Mouse (Mus musculus): ENCODE measurements around the gene Lrrc58. TPM values are rescaled to one million over a fixed set of nuclear protein-coding genes. Genes with fewer than 3 reads are reported as not detected.

Gene Lrrc58
- total and polyA plus RNA-seq, 3 experiments: 11.0 to 29.6 (median 24.8) TPM

- peaks cover 2 to 3% of the 10 kb centered on the region in 2 experiments; a peak in 3 of 4 replicates for H3K27me3 ChIP-seq (ENCODE audit: control insufficient read depth in 1 of 2, insufficient read depth in 2 of 2, low read length in 2 of 2)
- TF ChIP-seq CHD1 (IDR thresholded peaks at IDR 0.05; ENCODE audit: low read depth, low read length) (no peak), EP300 (IDR thresholded peaks at IDR 0.05; ENCODE audit: low read depth in 1 of 2, low read length in 2 of 2) (no peak)
- H3K9ac ChIP-seq (ENCODE audit: control insufficient read depth, low read depth, low read length, poor library complexity, severe bottlenecking): no peak within 1 kb of the TSS
- H3K79me2 ChIP-seq (ENCODE audit: control insufficient read depth, insufficient read depth, low read length, poor library complexity): no peaks in the 10 kb centered on the region
- H3K4me3 ChIP-seq (ENCODE audit: control insufficient read depth in 1 of 2, insufficient read depth in 1 of 2, low read depth in 2 of 2, low read length in 2 of 2): no peak within 1 kb of the TSS
- 0 out of 4 replicates have a peak, but pooled peaks cover 0 to 2% of the 10 kb centered on the region in 2 experiments for H3K4me1 ChIP-seq (ENCODE audit: control insufficient read depth in 1 of 2, insufficient read depth in 2 of 2, low read length in 2 of 2)
- no peak for DNase-seq (ENCODE audit: low read depth, low spot score)
- H3K27ac ChIP-seq (ENCODE audit: control insufficient read depth, low read depth, low read length): no peak within 1 kb of the TSS
- H3K9me3 ChIP-seq (replicated peaks; ENCODE audit: insufficient read depth, low read length): no peaks in the 10 kb centered on the region
- H3K36me3 ChIP-seq (ENCODE audit: control insufficient read depth in 1 of 2, insufficient read depth in 2 of 2, low read length in 2 of 2): no peaks in the 10 kb centered on the region
These were observed 7.2 kb upstream of the Lrrc58 start, which contains the start of gene Gm36028 for GRCm38 (mm10) chr16:37861029-37861428. TSS of gene Gm36028 (minus strand) at chr16:37861146.

- Histone ChIP-seq H3K4me3 (ENCODE audit: control insufficient read depth in 1 of 2, insufficient read depth in 1 of 2, low read depth in 2 of 2, low read length in 2 of 2) (no peak overlapping the region), H3K27ac (ENCODE audit: control insufficient read depth, low read depth, low read length) (no peak overlapping the region), H3K27me3 (ENCODE audit: control insufficient read depth in 1 of 2, insufficient read depth in 2 of 2, low read length in 2 of 2) (peaks cover 2 to 3% of the 10 kb centered on the region in 2 experiments; a peak in 3 of 4 replicates), H3K4me1 (ENCODE audit: control insufficient read depth in 1 of 2, insufficient read depth in 2 of 2, low read length in 2 of 2) (peaks cover 2 to 3% of the 10 kb centered on the region in 2 experiments; a peak in 2 of 4 replicates), H3K9ac (ENCODE audit: control insufficient read depth, low read depth, low read length, poor library complexity, severe bottlenecking) (no peak overlapping the region), H3K79me2 (ENCODE audit: control insufficient read depth, insufficient read depth, low read length, poor library complexity) (peaks cover 6% of the 10 kb centered on the region), H3K36me3 (ENCODE audit: control insufficient read depth in 1 of 2, insufficient read depth in 2 of 2, low read length in 2 of 2) (peaks cover 0 to 3% of the 10 kb centered on the region in 2 experiments; a peak in 2 of 4 replicates), H3K9me3 (replicated peaks; ENCODE audit: insufficient read depth, low read length) (no peaks in the 10 kb centered on the region)
- no peak for DNase-seq (ENCODE audit: low read depth, low spot score)
- TF ChIP-seq NRF1 (IDR thresholded peaks at IDR 0.05; ENCODE audit: insufficient read depth, low read depth, low read length, poor library complexity, severe bottlenecking) (no peak), ETS1 (IDR thresholded peaks at IDR 0.05; ENCODE audit: low read depth, low read length) (no peak), MAZ (IDR thresholded peaks at IDR 0.05; ENCODE audit: low read depth, low read length) (no peak), ZMIZ1 (IDR thresholded peaks at IDR 0.05; ENCODE audit: low read depth, low read length) (no peak), CHD2 (IDR thresholded peaks at IDR 0.05; ENCODE audit: low read length) (no peak), MAX (IDR thresholded peaks at IDR 0.05; ENCODE audit: low read length) (no peak), TBP (IDR thresholded peaks at IDR 0.05; ENCODE audit: low read depth, low read length) (no peak), GATA1 (IDR thresholded peaks at IDR 0.05; ENCODE audit: low read depth, low read length) (no peak), ZKSCAN1 (IDR thresholded peaks at IDR 0.05; ENCODE audit: low read depth, low read length) (no peak), EP300 (IDR thresholded peaks at IDR 0.05; ENCODE audit: low read depth in 1 of 2, low read length in 2 of 2) (no peak)
These were observed 4.3 kb upstream of the Lrrc58 start for GRCm38 (mm10) chr16:37863876-37864275.

DNA sequence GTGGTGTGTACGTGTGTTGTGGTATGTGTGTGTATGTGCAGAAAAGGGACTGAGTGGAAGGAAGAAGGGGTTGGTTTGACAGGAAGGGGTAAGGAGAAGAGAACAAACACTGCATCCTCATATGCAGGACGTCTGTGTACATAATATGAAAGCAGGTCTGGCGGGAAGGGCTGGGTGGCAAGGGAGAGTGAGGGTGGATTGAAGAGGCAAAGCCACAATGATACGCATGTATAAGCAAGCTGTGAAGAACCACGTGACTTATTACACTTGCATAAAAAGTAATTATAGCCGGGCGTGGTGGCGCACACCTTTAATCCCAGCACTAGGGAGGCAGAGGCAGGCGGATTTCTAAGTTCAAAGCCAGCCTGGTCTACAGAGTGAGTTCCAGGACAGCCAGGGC, 2.3 kb upstream of the Lrrc58 start:
- no peak overlapping the region for H3K27ac ChIP-seq (ENCODE audit: control insufficient read depth, low read depth, low read length)
- peaks cover 0 to 2% of the 10 kb centered on the region in 2 experiments; a peak in 1 of 4 replicates for H3K27me3 ChIP-seq (ENCODE audit: control insufficient read depth in 1 of 2, insufficient read depth in 2 of 2, low read length in 2 of 2)
- H3K9ac ChIP-seq (ENCODE audit: control insufficient read depth, low read depth, low read length, poor library complexity, severe bottlenecking): no peak overlapping the region
- TF ChIP-seq KAT2A (conservative IDR thresholded peaks at IDR 0.05; ENCODE audit: low read depth, low read length) (no peak), USF1 (IDR thresholded peaks at IDR 0.05; ENCODE audit: low read depth, low read length) (no peak), MAX (IDR thresholded peaks at IDR 0.05; ENCODE audit: low read length) (no peak), RCOR1 (IDR thresholded peaks at IDR 0.05; ENCODE audit: low read depth, low read length) (no peak), ZMIZ1 (IDR thresholded peaks at IDR 0.05; ENCODE audit: low read depth, low read length) (no peak), ZNF384 (IDR thresholded peaks at IDR 0.05; ENCODE audit: low read depth, low read length) (no peak), SMC3 (IDR thresholded peaks at IDR 0.05; ENCODE audit: low read depth, low read length) (no peak)
- no peak for DNase-seq (ENCODE audit: low read depth, low spot score)
- peaks cover 22% of the 10 kb centered on the region for H3K79me2 ChIP-seq (ENCODE audit: control insufficient read depth, insufficient read depth, low read length, poor library complexity)
- peaks cover 2 to 14% of the 10 kb centered on the region in 2 experiments; a peak in 3 of 4 replicates for H3K4me1 ChIP-seq (ENCODE audit: control insufficient read depth in 1 of 2, insufficient read depth in 2 of 2, low read length in 2 of 2)
- no peak overlapping the region for H3K4me3 ChIP-seq (ENCODE audit: control insufficient read depth in 1 of 2, insufficient read depth in 1 of 2, low read depth in 2 of 2, low read length in 2 of 2)
- peaks cover 0 to 14% of the 10 kb centered on the region in 2 experiments; a peak in 2 of 4 replicates for H3K36me3 ChIP-seq (ENCODE audit: control insufficient read depth in 1 of 2, insufficient read depth in 2 of 2, low read length in 2 of 2)
- H3K9me3 ChIP-seq (replicated peaks; ENCODE audit: insufficient read depth, low read length): no peaks in the 10 kb centered on the region
